Mouse (Mus musculus): ENCODE data around the gene Lrrfip2.

The Lrrfip2 gene

GRCm38 (mm10) chr9:111166612-111167011, 49.2 kb downstream of the Lrrfip2 start:
- no peak for DNase-seq (ENCODE audit: low spot score)

- DNase-seq (ENCODE audit: low spot score): no peak
Measured at GRCm38 (mm10) chr9:111170430-111170829, 53.0 kb downstream of the Lrrfip2 start.

GRCm38 (mm10) chr9:111174071-111174470, 56.7 kb downstream of the Lrrfip2 start:
- no peak for DNase-seq (ENCODE audit: low spot score)

DNA sequence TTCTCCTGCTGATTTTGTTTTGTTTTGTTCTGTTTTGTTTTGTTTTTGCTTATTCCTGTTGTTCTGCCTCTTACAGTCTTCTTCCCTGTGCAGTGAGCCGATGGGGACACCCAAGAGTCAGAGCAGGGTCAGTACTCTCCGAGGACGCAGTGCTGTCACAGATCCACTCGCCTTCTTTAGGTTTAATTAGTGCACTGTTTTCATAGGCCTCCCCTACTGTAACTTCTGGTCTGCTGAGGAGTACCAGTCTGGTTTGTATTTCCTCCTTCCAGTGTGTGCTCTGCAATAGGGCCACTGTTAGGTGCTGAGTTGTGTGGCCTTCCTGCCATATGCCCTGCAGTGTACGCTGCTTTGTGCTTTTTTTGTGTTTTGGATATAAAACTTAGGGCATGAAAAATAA, 61.6 kb downstream of the Lrrfip2 start:
- DNase-seq (ENCODE audit: low spot score): no peak

GRCm38 (mm10) chr9:111182176-111182575, 64.8 kb downstream of the Lrrfip2 start:
- no peak for DNase-seq (ENCODE audit: low spot score)

DNA sequence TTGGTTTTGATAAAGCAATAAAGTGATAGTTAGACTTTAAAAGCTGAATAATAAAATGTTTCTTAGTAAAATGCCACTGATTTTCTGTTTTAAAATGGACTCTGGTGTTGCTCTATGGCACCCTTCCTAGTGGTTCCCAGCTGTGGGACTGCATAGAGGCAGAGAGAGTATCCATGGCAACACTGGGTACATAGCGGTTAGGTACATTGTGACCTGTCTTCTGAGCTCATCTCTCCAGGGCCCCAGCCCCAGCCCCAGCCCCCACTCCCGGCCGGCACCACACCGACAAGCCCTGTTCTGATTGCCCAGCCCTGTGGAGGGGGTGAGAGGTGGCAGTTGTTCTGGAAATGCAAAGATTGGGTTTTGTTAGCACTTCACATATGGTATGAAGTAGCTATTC, 67.5 kb downstream of the Lrrfip2 start:
- DNase-seq (ENCODE audit: low spot score): no peak

- no peak for DNase-seq (ENCODE audit: low spot score)
Measured at GRCm38 (mm10) chr9:111186861-111187260, 69.5 kb downstream of the Lrrfip2 start.

DNA sequence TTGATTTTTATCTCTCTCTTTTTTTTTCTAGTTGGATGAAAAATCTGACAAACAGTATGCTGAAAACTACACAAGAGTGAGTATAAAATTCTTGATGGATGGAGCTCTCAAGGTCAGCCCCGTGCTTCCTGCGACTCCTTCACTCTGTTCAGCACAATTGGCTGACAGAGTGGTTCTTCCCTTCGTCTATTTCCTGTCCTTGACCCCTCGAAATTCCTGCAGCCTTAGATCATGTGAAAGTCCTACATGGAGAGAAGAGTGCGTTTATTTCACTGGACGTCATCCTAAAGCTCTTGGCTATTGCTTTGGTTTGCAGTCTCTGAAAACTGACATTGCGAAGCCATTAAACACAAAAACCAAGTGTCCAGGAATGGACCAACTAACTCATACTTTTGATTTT, 71.3 kb downstream of the Lrrfip2 start:
- DNase-seq (ENCODE audit: low spot score): no peak

DNA sequence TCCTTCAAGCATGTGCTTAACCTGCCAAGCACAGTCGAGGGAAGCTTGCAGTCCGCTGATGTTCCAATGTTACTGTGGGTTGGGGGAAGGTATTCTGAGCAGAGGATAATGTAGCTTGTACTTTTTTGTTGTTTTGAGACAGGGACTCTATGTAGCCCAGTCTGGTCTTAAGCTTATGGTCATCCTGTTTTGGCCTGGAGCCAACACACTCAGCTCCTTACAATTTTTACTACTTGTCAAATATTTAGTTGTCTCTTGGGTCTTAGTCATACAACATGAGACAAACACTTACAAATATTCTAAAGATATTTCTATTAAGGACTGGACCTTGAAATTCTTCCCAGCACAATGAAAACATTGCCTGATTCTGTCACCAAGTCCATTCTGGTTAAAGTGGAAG, 75.8 kb downstream of the Lrrfip2 start:
- DNase-seq (ENCODE audit: low spot score): no peak

DNA sequence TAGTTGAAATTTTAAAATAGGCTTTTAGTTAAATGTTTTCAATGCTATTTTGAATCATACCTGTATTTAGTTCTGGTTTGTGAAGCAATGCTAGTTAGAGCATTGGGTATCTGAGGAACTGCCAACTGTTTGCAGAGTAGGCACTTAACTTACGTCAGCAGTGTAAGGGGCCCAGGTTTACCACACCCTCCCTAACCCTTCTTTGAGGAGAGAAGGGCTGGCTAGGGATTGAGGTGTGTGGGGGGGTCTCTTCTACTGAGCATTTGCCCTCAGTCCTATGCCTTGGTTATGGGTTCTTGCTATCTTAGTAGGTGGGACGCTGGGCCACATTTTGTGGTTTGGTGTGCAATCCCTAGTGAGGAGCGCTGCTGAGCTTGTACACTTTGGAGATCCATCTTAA, 79.7 kb downstream of the Lrrfip2 start:
- DNase-seq (ENCODE audit: low spot score): no peak

GRCm38 (mm10) chr9:111197712-111198111, 80.3 kb downstream of the Lrrfip2 start:
- no peak for DNase-seq (ENCODE audit: low spot score)

DNA sequence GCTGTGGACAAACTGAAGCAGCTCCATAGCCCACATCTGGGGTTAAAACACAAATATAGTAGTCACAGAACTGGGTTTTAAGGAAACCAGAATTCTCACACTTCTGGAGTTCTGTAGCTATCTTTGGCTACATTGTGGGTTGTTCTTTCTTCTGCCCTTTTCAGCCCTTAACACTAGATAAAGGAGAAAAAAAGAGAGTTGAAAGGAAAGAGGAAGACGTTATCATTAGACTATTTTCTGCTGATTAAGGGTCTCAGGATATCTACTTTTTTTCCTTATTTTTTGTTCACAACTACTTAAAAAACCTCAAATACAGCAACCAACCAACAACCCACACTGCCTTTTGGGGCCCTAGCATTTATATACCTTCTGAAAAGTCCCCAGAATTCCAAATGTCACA, 80.9 kb downstream of the Lrrfip2 start:
- DNase-seq (ENCODE audit: low spot score): no peak

- DNase-seq (ENCODE audit: low spot score): no peak
Measured at GRCm38 (mm10) chr9:111200208-111200607, 82.8 kb downstream of the Lrrfip2 start.

- DNase-seq (ENCODE audit: low spot score): no peak
Measured at GRCm38 (mm10) chr9:111204601-111205375, 87.4 kb downstream of the Lrrfip2 start.

DNA sequence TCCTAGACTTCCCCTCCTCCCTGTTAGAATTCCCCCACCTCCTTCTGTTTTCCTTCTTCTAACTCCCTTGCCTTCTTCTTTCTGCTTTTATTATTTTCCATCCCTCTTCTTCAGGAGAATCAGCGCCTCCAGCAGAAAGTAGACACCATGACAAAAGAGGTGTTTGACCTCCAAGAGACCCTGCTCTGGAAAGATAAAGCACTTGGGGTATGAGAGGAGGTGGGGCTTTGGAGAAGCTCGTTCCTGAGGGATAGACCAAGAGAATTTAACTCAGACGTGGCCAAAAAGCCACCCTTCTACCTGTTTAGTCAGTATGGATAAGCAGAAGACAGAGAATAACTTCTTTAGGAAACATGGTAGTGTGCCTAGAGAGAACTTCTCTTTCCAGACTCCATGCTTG, 90.3 kb downstream of the Lrrfip2 start:
- DNase-seq (ENCODE audit: low spot score): no peak

- DNase-seq (ENCODE audit: low spot score): no peak
Measured at GRCm38 (mm10) chr9:111208185-111208584, 90.8 kb downstream of the Lrrfip2 start.

DNA sequence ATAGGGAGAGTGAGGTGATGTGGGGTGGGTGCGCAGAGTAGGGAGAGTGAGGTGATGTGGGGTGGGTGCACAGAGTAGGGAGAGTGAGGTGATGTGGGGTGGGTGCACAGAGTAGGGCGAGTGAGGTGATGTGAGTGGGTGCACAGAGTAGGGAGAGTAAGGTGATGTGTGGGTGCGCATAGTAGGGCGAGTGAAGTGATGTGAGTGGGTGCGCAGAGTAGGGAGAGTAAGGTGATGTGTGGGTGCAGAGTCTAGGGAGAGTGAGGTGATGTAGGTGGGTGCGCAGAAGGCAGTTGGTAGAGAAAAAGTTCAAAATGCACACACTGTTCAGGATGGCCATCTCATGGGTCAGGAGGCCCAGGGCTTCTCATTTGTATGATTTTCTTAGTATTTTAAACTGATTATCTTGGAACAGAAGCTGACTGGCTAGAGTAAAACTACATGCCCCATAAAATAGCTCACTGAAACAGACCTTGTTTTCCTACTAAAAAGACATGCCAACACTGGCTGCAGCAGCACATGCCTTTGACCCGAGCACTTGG, 91.8 kb downstream of the Lrrfip2 start:
- no peak for DNase-seq (ENCODE audit: low spot score)

- DNase-seq (ENCODE audit: low spot score): no peak
Measured at GRCm38 (mm10) chr9:111210412-111210811, 93.0 kb downstream of the Lrrfip2 start.

DNA sequence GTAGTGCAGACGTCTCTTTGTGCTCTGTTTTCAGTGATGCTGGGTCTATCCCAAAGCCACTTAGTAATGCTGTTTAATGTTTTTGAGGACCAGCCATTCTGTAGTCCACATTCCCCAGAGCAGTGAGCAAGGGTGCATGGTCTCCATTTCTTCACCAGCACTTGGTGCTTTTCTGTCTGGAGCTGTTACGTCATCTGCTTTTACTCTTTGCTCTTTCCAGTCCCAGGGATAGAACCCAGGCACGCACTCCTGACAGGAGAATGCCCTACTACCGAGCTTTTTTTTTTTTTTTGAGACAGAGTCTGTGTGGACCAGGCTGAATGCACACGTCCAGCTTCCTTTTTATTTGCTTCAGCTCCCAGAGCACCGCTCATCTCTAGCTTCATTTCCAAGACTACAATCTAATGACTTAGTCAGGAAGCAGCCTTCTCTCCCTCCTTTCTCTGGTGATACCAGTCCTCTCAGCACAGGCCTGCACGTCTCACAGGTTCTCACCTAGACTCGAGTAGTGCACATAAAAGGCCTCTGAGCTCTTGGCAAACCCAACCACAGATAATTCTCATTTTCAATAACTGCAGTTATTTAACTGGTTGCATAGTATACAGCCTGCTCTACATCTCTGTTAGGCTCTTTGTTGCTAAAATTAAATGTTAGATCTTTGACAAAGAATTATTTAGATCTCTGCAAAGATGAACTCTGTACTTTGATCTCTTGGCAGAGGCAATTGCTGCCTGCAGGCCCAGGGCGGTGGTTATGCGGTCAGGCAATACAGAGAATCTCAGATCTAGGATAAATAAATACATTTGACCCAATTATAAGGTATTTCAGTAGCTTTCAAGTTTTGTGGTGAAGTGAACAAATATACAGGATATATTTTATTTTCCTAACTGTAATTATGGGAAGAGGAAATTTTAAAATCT, 94.0 kb downstream of the Lrrfip2 start:
- no peak for DNase-seq (ENCODE audit: low spot score)

DNA sequence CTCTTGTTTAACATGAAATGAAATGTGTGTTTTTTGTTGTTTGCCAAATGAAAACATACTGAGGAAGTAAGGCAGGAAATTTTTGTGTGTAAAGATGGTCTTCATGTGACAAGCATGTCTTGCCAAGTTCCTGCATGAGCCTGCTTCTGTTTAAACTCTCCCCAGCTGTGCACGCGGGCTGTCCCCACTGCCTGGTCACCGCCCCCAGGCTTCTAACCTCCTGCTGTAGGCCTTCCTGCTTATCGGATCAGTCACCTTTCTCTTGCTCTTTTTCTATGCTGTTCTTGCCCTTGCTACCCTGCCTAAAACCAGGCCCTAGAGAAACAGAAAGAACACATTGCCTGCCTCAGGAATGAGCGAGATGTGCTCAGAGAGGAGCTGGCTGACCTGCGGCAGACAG, 96.1 kb downstream of the Lrrfip2 start:
- no peak for DNase-seq (ENCODE audit: low spot score)

- no peak for DNase-seq (ENCODE audit: low spot score)
Measured at GRCm38 (mm10) chr9:111216424-111216823, 99.0 kb downstream of the Lrrfip2 start.

DNA sequence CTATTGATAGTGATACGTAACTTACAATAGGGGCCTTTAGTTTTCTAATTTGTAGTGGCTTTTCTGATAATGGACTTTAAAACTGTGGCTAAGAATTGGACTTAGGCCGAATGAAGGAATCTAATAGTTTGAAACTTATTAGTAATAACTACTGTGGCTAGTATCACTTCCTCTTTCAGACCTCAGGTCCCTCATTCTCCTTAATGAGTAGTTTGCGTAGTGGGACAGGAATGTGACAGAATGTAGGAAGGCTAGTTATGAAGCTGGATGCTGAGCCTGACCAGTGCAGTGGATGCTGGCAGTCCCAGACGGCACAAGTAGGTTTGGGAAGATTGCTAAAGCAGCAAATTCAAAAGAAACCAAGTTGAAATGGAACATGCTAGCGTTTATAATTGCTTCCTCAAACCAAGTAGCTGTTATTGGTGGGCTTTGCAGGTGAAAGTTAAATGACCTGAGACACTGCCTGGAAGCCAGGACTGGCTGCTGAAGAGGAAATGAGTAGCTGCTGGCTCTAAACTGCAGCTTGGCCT, 103.2 kb downstream of the Lrrfip2 start:
- no peak for DNase-seq (ENCODE audit: low spot score)

DNA sequence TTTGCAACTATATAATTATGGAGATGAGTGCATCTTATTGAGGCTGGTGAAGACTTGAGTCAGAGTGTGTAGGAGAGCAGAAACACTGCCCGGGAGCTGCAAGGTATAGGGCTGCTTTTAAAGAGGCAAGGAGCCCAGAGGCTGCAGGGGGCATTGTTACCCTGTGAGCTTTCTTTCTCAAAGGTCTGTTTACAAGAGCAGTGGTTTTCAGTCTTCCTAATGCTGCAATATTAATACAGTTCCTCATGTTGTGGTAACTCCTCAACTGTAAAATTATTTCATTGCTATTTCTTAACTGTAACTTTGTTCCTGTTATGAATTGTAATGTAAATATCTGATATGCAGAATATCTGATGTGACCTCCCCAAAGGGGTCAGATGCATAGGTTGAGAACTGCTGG, 104.2 kb downstream of the Lrrfip2 start:
- no peak for DNase-seq (ENCODE audit: low spot score)
